Mouse (Mus musculus) stomach, postnatal 0 days (tissue): ENCODE measurements around the gene Olfr658. TPM values are rescaled to one million over a fixed set of nuclear protein-coding genes. Genes with fewer than 3 reads are reported as not detected.

Experiments used
- ATAC-seq: fragments of 200-750 bp; cut with Nextera tagmentation; 2 replicates; pipeline ENCODE4 v1.8.0; 2017; ENCODE audit not compliant: low FRiP score, low TSS enrichment
- DNase-seq: peaks from one replicate; pipeline ENCODE4 v3.0.0-alpha.2; 2016; ENCODE audit warnings: low spot score
- H3K27ac ChIP-seq: fragments of 300-500 bp; sonication (generic); replicated peaks from 2 replicates; pipeline ENCODE4 v1.5.1; 2014; ENCODE audit warnings: mild to moderate bottlenecking, control low read depth
- H3K27me3 ChIP-seq: fragments of 300-500 bp; sonication (generic); 2 replicates; pipeline ENCODE4 v1.6.1; 2014; ENCODE audit warnings: low read length; ENCODE audit not compliant: control insufficient read depth, insufficient read depth
- H3K36me3 ChIP-seq: fragments of 300-500 bp; sonication (generic); 2 replicates; pipeline ENCODE4 v1.6.1; 2014; ENCODE audit warnings: low read length, mixed read lengths; ENCODE audit not compliant: control insufficient read depth, insufficient read depth
- H3K4me1 ChIP-seq: fragments of 300-500 bp; sonication (generic); replicated peaks from 2 replicates; pipeline ENCODE4 v1.6.1; 2014; ENCODE audit warnings: antibody characterized with exemption; ENCODE audit not compliant: control insufficient read depth, insufficient read depth
- H3K4me2 ChIP-seq: fragments of 300-500 bp; sonication (generic); replicated peaks from 2 replicates; pipeline ENCODE4 v1.6.1; 2014; ENCODE audit warnings: low read depth, mild to moderate bottlenecking, control low read depth, moderate library complexity
- H3K4me3 ChIP-seq: fragments of 300-500 bp; sonication (generic); 2 replicates; pipeline ENCODE4 v1.5.1; 2014; ENCODE audit warnings: low read depth, low read length, control low read depth
- H3K9ac ChIP-seq: fragments of 300-500 bp; sonication (generic); 2 replicates; pipeline ENCODE4 v1.6.1; 2014; ENCODE audit warnings: mild to moderate bottlenecking, low read length, control low read depth, mixed read lengths
- H3K9me3 ChIP-seq: fragments of 300-500 bp; sonication (generic); 2 replicates; pipeline ENCODE4 v1.6.1; 2016; ENCODE audit warnings: low read length; ENCODE audit not compliant: control insufficient read depth
- CTCF ChIP-seq: IDR thresholded peaks from 2 replicates; pipeline ENCODE4 v1.5.1; 2016; ENCODE audit warnings: antibody characterized with exemption, low read depth, mild to moderate bottlenecking, moderate library complexity
- EP300 ChIP-seq: optimal IDR thresholded peaks from 2 replicates; pipeline ENCODE3; 2016; ENCODE audit warnings: antibody characterized with exemption
- WGBS: fragments of 180-500 bp; shearing (Covaris S2); extraction: QIAGEN DNeasy Blood & Tissue Kit; methylation state at CpG from one replicate; pipeline ENCODE4 v1.1.7; 2014; 5-methylcytosine and 5-hydroxymethylcytosine counted together
- polyA plus RNA-seq: library from polyadenylated mRNA; unstranded; fragments of >200 nt; fragmentation: Nextera tagmentation; extraction: Ambion mirVana; gene quantifications from 2 replicates; pipeline ENCODE4 v1.2.1, GENCODE M21; 2015

Gene Olfr658
- polyA plus RNA-seq, result not detected in 2 replicates

- Histone ChIP-seq H3K9ac (no peak within 1 kb of the TSS), H3K36me3 (no peaks in the 10 kb centered on the region), H3K4me2 (no peak within 1 kb of the TSS), H3K9me3 (no peaks in the 10 kb centered on the region), H3K4me1 (no peaks in the 10 kb centered on the region), H3K27ac (no peak within 1 kb of the TSS), H3K4me3 (no peak within 1 kb of the TSS), H3K27me3 (no peaks in the 10 kb centered on the region)
- peak; percentile 64 for DNase-seq
- ATAC-seq, result peak; percentile 80
- 21% methylated on average over 21 of the region's 22 CpGs for WGBS
- TF ChIP-seq CTCF, result peak; percentile 69
- no peak for TF ChIP-seq EP300
Observed at GRCm38 (mm10) chr7:104646841-104647482, at the start of gene Olfr658. Olfr658 (minus strand) TSS chr7:104647305.

GRCm38 (mm10) chr7:104686201-104686600 is 39.1 kb upstream of the Olfr658 start, which contains the start of gene Olfr661:
Olfr661 (plus strand) TSS chr7:104686501.
- Histone ChIP-seq H3K9me3 (no peaks in the 10 kb centered on the region), H3K36me3 (no peaks in the 10 kb centered on the region), H3K4me1 (no peaks in the 10 kb centered on the region), H3K9ac (no peak within 1 kb of the TSS), H3K27ac (no peak within 1 kb of the TSS), H3K4me2 (no peak within 1 kb of the TSS), H3K27me3 (no peaks in the 10 kb centered on the region), H3K4me3 (no peak within 1 kb of the TSS)
- no peak for ATAC-seq
- no peak for TF ChIP-seq CTCF
- TF ChIP-seq EP300, result no peak
- no peak for DNase-seq
- 95% methylated on average over 2 of the region's 2 CpGs for WGBS

GRCm38 (mm10) chr7:104666453-104666852 is 19.3 kb upstream of the Olfr658 start, which contains the start of gene Olfr659:
Olfr659 (plus strand) TSS chr7:104666753.
- Histone ChIP-seq H3K36me3 (no peaks in the 10 kb centered on the region), H3K4me1 (no peaks in the 10 kb centered on the region), H3K27ac (no peak within 1 kb of the TSS), H3K4me2 (no peak within 1 kb of the TSS), H3K4me3 (no peak within 1 kb of the TSS), H3K9me3 (no peaks in the 10 kb centered on the region), H3K9ac (no peak within 1 kb of the TSS), H3K27me3 (no peaks in the 10 kb centered on the region)
- ATAC-seq, result no peak
- WGBS, result 81% methylated on average over 3 of the region's 3 CpGs
- DNase-seq, result no peak
- TF ChIP-seq CTCF, result no peak
- TF ChIP-seq EP300, result no peak

- H3K9me3 ChIP-seq, result no peaks in the 10 kb centered on the region
- no peaks in the 10 kb centered on the region for H3K4me1 ChIP-seq
- no peak within 1 kb of the TSS for H3K4me3 ChIP-seq
- DNase-seq (no peak), ATAC-seq (no peak)
- no peak within 1 kb of the TSS for H3K9ac ChIP-seq
- H3K36me3 ChIP-seq, result no peaks in the 10 kb centered on the region
- H3K27ac ChIP-seq, result no peak within 1 kb of the TSS
- no peak within 1 kb of the TSS for H3K4me2 ChIP-seq
- H3K27me3 ChIP-seq, result no peaks in the 10 kb centered on the region
- no peak for TF ChIP-seq EP300
- TF ChIP-seq CTCF, result no peak
Observed at GRCm38 (mm10) chr7:104624494-104624893, 22.6 kb downstream of the Olfr658 start, which contains the start of gene Olfr657. Olfr657 (plus strand) TSS chr7:104624794.

GRCm38 (mm10) chr7:104613655-104614054 is 33.5 kb downstream of the Olfr658 start, which contains the start of gene Olfr656:
Olfr656 (plus strand) TSS chr7:104613955.
- Histone ChIP-seq H3K4me2 (no peak within 1 kb of the TSS), H3K9ac (no peak within 1 kb of the TSS), H3K27ac (no peak within 1 kb of the TSS), H3K4me3 (no peak within 1 kb of the TSS), H3K9me3 (no peaks in the 10 kb centered on the region), H3K4me1 (no peaks in the 10 kb centered on the region), H3K36me3 (no peaks in the 10 kb centered on the region), H3K27me3 (no peaks in the 10 kb centered on the region)
- WGBS, result 74% methylated on average over 4 of the region's 4 CpGs
- no peak for TF ChIP-seq EP300
- no peak for TF ChIP-seq CTCF
- DNase-seq (no peak), ATAC-seq (no peak)

- DNase-seq, result no peak
- Histone ChIP-seq H3K27me3 (no peaks in the 10 kb centered on the region), H3K4me1 (no peaks in the 10 kb centered on the region)
Observed at GRCm38 (mm10) chr7:104604727-104605126, 42.4 kb downstream of the Olfr658 start.

More at GRCm38 (mm10) chr7:104604727-104605126, 42.4 kb downstream of the Olfr658 start:
- no peak overlapping the region for H3K4me2 ChIP-seq
- ATAC-seq, result no peak
- no peak overlapping the region for H3K27ac ChIP-seq
- H3K36me3 ChIP-seq, result no peaks in the 10 kb centered on the region
- no peak overlapping the region for H3K4me3 ChIP-seq
- TF ChIP-seq CTCF, result no peak
- no peak for TF ChIP-seq EP300
- H3K9me3 ChIP-seq, result no peaks in the 10 kb centered on the region
- H3K9ac ChIP-seq, result no peak overlapping the region
